Mouse (Mus musculus) olfactory bulb, adult 2 months (tissue): ENCODE data around the gene Znhit1.

Source experiments
- CTCF ChIP-seq: fragments of 200-500 bp; IDR thresholded peaks from 2 replicates; pipeline ENCODE4 v1.5.1; 2012; ENCODE audit warnings: low read depth, mild to moderate bottlenecking, low read length, moderate library complexity; ENCODE audit not compliant: insufficient read depth
- POLR2A ChIP-seq: fragments of 200-500 bp; IDR thresholded peaks from 2 replicates; pipeline ENCODE4 v1.6.1; 2012; ENCODE audit warnings: mild to moderate bottlenecking, low read depth, low read length, moderate library complexity; ENCODE audit not compliant: insufficient read depth

DNA sequence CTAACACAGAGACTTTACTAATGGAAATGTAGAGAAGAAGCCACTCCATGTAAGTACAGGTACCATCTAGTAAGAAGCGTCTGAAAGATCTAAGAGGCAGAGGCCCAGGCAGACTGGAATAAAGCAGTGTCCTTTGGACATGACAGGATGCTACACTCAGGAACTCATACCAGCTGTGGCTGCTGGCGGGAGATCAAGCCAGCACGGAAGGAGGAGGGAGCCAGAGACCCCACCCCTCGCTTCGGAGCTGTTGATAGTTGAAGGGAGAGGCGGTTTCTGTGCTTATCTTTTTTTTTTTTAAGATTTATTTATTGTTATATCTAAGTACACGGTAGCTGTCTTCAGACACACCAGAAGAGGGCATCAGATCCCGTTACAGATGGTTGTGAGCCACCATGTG lies 19.5 kb upstream of the Znhit1 start:
- TF ChIP-seq CTCF (no peak), POLR2A (no peak)
